Mouse (Mus musculus) liver, adult 2 months (tissue): ENCODE data around the gene Serpinb3a.

ENCODE experiments used
- CTCF ChIP-seq: fragments of 200-500 bp; IDR thresholded peaks from 2 replicates; pipeline ENCODE4 v1.5.1; 2011; ENCODE audit warnings: low read depth, low read length, control low read depth
- POLR2A ChIP-seq: fragments of 200-500 bp; IDR thresholded peaks from 2 replicates; pipeline ENCODE4 v1.6.1; 2011; ENCODE audit warnings: low read length, control low read depth; ENCODE audit not compliant: insufficient read depth; ENCODE audit errors: extremely low read depth

GRCm38 (mm10) chr1:107000424-107000823, 51.7 kb downstream of the Serpinb3a start:
- no peak for TF ChIP-seq POLR2A
- no peak for TF ChIP-seq CTCF
